Mouse (Mus musculus) kidney, adult 8-10 months (tissue): ENCODE data around the gene 9230112D13Rik.

Source experiments
- DNase-seq, 2 experiments: peaks; one replicate each; pipeline ENCODE4 v3.0.0; 2022

9230112D13Rik gene

GRCm38 (mm10) chr14:34522701-34523100 lies at the start of gene 9230112D13Rik:
Gene 9230112D13Rik, minus strand, starts transcription at chr14:34522801.
- DNase-seq = no peak

DNA sequence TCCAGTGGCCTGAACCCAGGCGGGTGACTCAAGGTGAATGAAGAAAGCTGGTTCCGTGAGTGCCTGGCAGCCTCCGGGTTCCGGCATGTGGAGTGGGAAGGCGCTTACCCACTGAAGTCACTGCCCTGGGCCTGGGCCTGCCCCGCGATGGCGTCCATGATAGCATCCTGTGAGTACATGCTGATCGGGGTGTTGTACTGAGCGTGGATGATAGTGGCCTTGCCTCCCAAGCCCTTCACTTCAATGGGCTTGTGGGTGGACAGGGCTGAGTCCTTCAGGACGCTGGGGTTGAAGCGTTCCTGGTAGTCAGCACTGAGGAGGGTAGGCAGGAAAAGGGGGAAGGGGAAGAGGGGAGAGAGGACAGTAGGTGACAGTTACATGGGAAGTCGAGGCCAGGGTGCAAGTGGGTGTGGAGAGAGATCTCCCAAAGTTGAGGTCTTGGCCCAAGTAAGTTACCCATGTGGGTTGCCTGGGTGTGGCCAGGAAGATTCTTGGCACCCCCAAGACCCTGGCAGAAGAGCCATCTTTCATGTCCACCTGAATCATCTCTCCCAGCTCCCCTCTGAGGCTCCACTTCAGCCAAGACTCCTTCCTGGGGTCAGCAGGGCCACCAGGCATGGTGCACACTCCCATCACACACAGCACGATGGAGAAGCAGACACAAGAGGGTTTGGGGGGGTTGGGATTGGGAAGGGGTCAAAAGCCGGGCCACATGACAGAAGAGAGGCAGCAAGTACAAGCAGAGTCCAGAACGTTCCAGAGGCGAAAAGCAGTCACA lies 49.2 kb upstream of the 9230112D13Rik start:
- no peak for DNase-seq

GRCm38 (mm10) chr14:34570903-34571302 lies 48.3 kb upstream of the 9230112D13Rik start:
- DNase-seq = no peak

GRCm38 (mm10) chr14:34570294-34570693 lies 47.7 kb upstream of the 9230112D13Rik start:
- DNase-seq = peak; percentile 56 to 77

GRCm38 (mm10) chr14:34569534-34570194 lies 47.1 kb upstream of the 9230112D13Rik start:
- DNase-seq = no peak

- no peak for DNase-seq
Measured at GRCm38 (mm10) chr14:34568626-34569025, 46.0 kb upstream of the 9230112D13Rik start.

DNA sequence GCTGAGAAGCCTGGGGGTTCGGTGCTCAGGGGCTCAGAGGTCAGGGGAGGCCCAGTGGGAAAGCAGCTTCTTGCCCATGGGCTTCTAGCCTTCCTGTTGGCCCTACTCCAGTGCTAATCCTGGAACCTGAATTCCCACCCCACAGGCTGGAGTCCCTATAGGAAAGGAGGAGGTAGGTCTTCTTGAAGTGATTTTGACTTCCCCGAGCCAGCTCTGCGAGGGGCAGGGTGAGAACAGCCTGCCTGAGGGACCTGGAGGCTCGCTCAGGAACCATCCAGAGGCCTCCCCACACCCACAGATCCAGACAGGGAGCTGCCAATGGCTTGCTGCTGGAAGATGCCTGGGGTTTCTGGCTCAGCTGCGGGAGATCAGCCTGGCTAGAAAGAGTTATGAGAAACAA lies 45.1 kb upstream of the 9230112D13Rik start:
- no peak for DNase-seq

GRCm38 (mm10) chr14:34566530-34566929 lies 43.9 kb upstream of the 9230112D13Rik start:
- DNase-seq = no peak

GRCm38 (mm10) chr14:34565711-34566110 lies 43.1 kb upstream of the 9230112D13Rik start:
- DNase-seq = no peak

GRCm38 (mm10) chr14:34564646-34565045 lies 42.0 kb upstream of the 9230112D13Rik start:
- no peak for DNase-seq

DNA sequence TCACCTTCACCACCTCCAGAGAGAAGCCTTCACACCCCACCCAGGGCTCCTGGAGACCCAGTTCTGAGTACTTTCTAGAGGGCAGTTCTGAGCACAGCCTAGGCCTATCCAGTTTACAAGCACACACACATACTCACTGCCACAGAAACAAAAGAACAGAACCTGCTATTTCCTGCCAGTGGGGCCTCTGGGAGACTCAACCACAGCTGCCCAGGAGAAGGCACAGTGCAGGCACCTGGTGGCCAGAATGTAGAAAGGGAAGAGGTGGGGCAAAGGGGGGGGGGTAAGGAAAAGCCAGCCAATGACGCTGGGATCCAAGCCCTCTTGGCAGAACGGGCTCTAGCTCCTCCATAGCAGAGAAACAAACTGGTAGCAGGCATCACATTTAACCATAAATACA lies 39.8 kb upstream of the 9230112D13Rik start:
- DNase-seq = no peak

GRCm38 (mm10) chr14:34561647-34562046 lies 39.0 kb upstream of the 9230112D13Rik start:
- no peak for DNase-seq

- no peak for DNase-seq
Measured at GRCm38 (mm10) chr14:34558947-34559346, 36.3 kb upstream of the 9230112D13Rik start.

- no peak for DNase-seq
Measured at GRCm38 (mm10) chr14:34555211-34555610, 32.6 kb upstream of the 9230112D13Rik start.

DNA sequence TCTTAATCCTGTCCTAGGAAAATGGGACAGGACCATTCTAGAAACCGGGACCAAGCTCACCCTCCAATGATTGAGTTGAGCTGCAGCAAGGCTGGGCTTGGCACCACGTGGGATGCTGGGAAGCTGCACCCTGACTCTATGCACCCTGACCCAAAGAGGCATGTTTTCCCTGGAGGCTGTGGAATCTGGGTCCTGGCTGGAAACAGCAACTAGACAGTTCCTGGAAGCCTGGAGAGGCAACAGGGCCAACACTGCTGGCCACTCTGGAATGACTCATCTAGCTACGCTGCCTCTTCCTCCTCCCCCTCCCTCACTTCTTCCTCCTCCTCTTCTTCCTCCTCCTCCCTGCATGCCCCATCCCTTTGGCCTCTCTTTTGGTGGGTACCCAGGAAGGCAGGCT lies 31.4 kb upstream of the 9230112D13Rik start:
- DNase-seq = peak; percentile 21 to 38

GRCm38 (mm10) chr14:34553470-34553869 lies 30.9 kb upstream of the 9230112D13Rik start:
- no peak for DNase-seq

- DNase-seq = no peak
Measured at GRCm38 (mm10) chr14:34552226-34552625, 29.6 kb upstream of the 9230112D13Rik start.

- DNase-seq = peak; percentile 70 to 76
Measured at GRCm38 (mm10) chr14:34549004-34549671, 26.5 kb upstream of the 9230112D13Rik start.

DNA sequence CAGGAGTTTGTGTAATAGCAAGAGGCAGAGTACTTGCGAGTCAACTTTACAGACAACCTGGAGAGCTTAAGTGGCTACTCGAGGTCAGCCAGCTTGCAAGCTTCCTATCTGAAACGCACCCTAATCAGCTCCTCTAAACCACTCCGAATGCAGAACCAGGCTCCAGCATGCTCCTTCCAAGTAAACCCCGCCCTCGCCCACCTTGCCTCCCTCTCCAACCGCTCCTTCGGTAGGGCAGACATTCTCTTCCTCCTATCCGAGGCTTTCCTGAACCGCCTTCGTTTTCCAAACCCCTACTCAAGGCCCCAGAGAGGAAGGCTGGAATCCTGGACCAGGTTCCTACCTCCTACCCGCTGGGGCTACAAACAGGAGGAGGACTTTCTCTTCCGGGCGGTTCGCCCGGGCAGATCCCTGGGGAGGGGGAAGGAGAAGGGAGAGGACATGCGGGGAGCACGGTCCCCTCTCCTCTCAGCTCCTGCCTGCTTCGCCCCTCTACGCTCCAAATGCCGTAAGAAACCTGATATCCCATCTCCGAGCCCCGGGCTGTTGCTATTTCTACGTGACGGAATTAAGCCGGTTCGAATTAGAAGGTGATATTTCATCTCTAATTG lies 25.9 kb upstream of the 9230112D13Rik start:
- DNase-seq = peak; percentile 26 to 36

DNA sequence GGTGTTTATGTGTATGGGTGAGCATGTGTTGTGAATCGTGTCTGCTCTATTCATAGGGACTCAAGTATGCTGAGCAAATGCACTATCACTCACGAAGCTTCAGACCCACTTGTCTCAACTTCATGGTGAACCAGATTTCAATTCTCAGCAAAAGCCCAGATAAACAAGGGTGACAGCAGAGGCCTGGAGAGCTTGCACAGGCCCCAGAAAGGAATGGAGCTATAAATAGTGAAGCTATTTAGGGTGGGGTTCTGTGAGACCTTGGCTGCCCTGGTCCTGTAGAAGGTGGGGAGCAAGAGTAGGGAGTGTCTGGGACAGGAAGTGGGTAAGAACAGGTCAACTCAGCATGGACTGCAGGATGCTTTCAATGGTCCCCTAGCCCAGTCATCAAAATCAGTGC lies 21.9 kb upstream of the 9230112D13Rik start:
- no peak for DNase-seq

- DNase-seq = no peak
Measured at GRCm38 (mm10) chr14:34544001-34544400, 21.4 kb upstream of the 9230112D13Rik start.

DNA sequence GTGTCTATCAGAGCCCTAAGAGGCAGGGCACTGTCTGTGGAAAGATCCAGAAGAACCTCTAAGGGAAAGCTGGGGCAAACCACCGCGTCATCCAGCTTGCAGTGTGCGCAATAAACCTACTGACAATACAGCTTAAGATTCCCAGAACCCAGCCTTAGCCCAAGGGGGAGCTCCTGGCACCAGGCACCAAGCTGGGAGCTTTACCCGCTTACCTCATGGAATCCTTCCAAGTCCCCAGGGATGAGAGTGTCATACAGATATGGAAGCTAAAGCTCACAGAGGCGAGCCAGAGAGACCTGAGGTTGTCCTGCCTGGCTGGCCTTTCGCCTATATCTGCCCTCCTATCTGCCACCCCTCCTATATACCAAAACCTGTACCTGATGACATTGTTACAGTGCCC lies 21.0 kb upstream of the 9230112D13Rik start:
- DNase-seq = no peak

GRCm38 (mm10) chr14:34541896-34542295 lies 19.3 kb upstream of the 9230112D13Rik start:
- DNase-seq = peak in 1 of 2 experiments; percentile 35
